Mouse (Mus musculus): ENCODE data around the gene Plekha5.

- TF ChIP-seq CTCF (IDR thresholded peaks at IDR 0.05; ENCODE audit: low read depth) (no peak; the same call in 1 of the 2 replicates), EP300 (IDR thresholded peaks at IDR 0.05; ENCODE audit: low read depth) (no peak)
Observed at GRCm38 (mm10) chr6:140465946-140466646, 42.2 kb downstream of the Plekha5 start.

Data from liver, postnatal 0 days (tissue).